Mouse (Mus musculus): Measurements from ENCODE around the gene Vps50. TPM values are rescaled to one million over a fixed set of nuclear protein-coding genes. Genes with fewer than 3 reads are reported as not detected.
A peak's percentile ranks its signal among the peaks of the same experiment; 100 is the strongest.
"Not testable (repeated sequence)": the region's sequence is repeated elsewhere in the genome, so short reads cannot be mapped to it uniquely, and the experiment has no call there.

Vps50 gene
- polyA plus RNA-seq, 1 experiment from 2014 or later: 35.7 TPM

DNA sequence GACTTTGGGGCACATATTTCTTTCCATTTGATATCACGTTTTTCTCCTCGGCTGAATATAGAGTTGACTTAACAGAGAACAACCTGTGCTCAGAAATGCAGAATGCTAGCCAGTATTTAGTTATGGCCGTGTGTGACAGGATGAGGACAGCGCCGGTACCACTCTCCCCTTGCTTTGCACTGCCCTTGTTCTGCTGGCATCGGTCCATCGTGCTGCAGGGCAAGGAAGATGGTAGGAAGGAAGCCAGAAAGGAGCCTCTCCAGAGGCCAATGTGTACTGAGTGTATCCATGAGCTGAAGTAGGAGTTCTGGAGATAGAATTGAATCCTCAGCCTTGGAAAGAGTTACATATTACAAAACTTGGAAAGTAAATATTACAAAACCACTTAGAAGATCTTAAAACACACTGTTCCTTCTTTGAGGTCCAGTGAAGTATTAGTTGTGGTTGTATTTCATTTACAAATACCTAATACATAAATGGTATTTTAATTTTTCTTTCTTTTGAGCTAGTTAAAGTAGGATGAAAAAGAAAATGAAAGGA lies 69.0 kb downstream of the Vps50 start:
- WGBS: 91% methylated on average over 7 of the region's 7 CpGs
- H3K9me3 ChIP-seq: no peaks in the 10 kb centered on the region
- no peak overlapping the region for H3K9ac ChIP-seq
- H3K4me3 ChIP-seq: no peak overlapping the region
- H3K36me3 ChIP-seq: peaks cover 11% of the 10 kb centered on the region
- no peaks in the 10 kb centered on the region for H3K27me3 ChIP-seq
- H3K27ac ChIP-seq: no peak overlapping the region
- ATAC-seq (ENCODE audit: insufficient number of reproducible peaks, insufficient read depth, low FRiP score, low TSS enrichment, low read depth): no peak
- no peak overlapping the region for H3K4me2 ChIP-seq
- H3K4me1 ChIP-seq: no peaks in the 10 kb centered on the region

- no peak for ATAC-seq (ENCODE audit: insufficient number of reproducible peaks, insufficient read depth, low FRiP score, low TSS enrichment, low read depth)
- H3K9ac ChIP-seq: no peak overlapping the region
- peaks cover 29% of the 10 kb centered on the region for H3K36me3 ChIP-seq
- H3K27ac ChIP-seq: no peak overlapping the region
- WGBS: 87% methylated on average over 2 of the region's 2 CpGs
- no peaks in the 10 kb centered on the region for H3K27me3 ChIP-seq
- no peak overlapping the region for H3K4me3 ChIP-seq
- H3K4me2 ChIP-seq: no peak overlapping the region
- H3K9me3 ChIP-seq: no peaks in the 10 kb centered on the region
- H3K4me1 ChIP-seq: no peaks in the 10 kb centered on the region
These were observed 74.1 kb downstream of the Vps50 start for GRCm38 (mm10) chr6:3572221-3572815.

GRCm38 (mm10) chr6:3573787-3574186 lies 75.6 kb downstream of the Vps50 start:
- Histone ChIP-seq H3K9ac (no peak overlapping the region), H3K4me2 (no peak overlapping the region), H3K36me3 (peaks cover 29% of the 10 kb centered on the region), H3K9me3 (no peaks in the 10 kb centered on the region), H3K4me1 (no peaks in the 10 kb centered on the region), H3K27ac (no peak overlapping the region), H3K27me3 (no peaks in the 10 kb centered on the region), H3K4me3 (no peak overlapping the region)
- no peak for ATAC-seq (ENCODE audit: insufficient number of reproducible peaks, insufficient read depth, low FRiP score, low TSS enrichment, low read depth)
- WGBS: 93% methylated on average over 8 of the region's 8 CpGs

- Histone ChIP-seq H3K4me3 (no peak overlapping the region), H3K27ac (no peak overlapping the region), H3K36me3 (0 out of 2 replicates have a peak, but pooled peaks cover 4% of the 10 kb centered on the region), H3K9me3 (no peaks in the 10 kb centered on the region), H3K4me1 (no peaks in the 10 kb centered on the region), H3K4me2 (no peak overlapping the region), H3K27me3 (no peaks in the 10 kb centered on the region), H3K9ac (no peak overlapping the region)
- no peak for ATAC-seq (ENCODE audit: insufficient number of reproducible peaks, insufficient read depth, low FRiP score, low TSS enrichment, low read depth)
- WGBS: 90% methylated on average over 1 of the region's 1 CpGs
These were observed 87.2 kb downstream of the Vps50 start for GRCm38 (mm10) chr6:3585402-3585801.

GRCm38 (mm10) chr6:3590289-3590904 lies 92.2 kb downstream of the Vps50 start:
- peaks cover 10% of the 10 kb centered on the region for H3K36me3 ChIP-seq
- H3K9ac ChIP-seq: no peak overlapping the region
- H3K4me1 ChIP-seq: peaks cover 4% of the 10 kb centered on the region; the same call in 1 of the 2 replicates
- H3K27ac ChIP-seq: no peak overlapping the region
- ATAC-seq (ENCODE audit: insufficient number of reproducible peaks, insufficient read depth, low FRiP score, low TSS enrichment, low read depth): no peak
- WGBS: 80% methylated on average over 3 of the region's 3 CpGs
- no peaks in the 10 kb centered on the region for H3K27me3 ChIP-seq
- no peaks in the 10 kb centered on the region for H3K9me3 ChIP-seq
- H3K4me3 ChIP-seq: no peak overlapping the region
- no peak overlapping the region for H3K4me2 ChIP-seq

GRCm38 (mm10) chr6:3594246-3594645 lies 96.1 kb downstream of the Vps50 start:
- no peak overlapping the region for H3K27ac ChIP-seq
- no peaks in the 10 kb centered on the region for H3K27me3 ChIP-seq
- H3K4me1 ChIP-seq: peaks cover 4% of the 10 kb centered on the region; the same call in 1 of the 2 replicates
- no peak for ATAC-seq (ENCODE audit: insufficient number of reproducible peaks, insufficient read depth, low FRiP score, low TSS enrichment, low read depth)
- peaks cover 11% of the 10 kb centered on the region for H3K36me3 ChIP-seq
- 67% methylated on average over 1 of the region's 1 CpGs for WGBS
- H3K4me3 ChIP-seq: no peak overlapping the region
- no peak overlapping the region for H3K4me2 ChIP-seq
- H3K9ac ChIP-seq: no peak overlapping the region
- no peaks in the 10 kb centered on the region for H3K9me3 ChIP-seq

DNA sequence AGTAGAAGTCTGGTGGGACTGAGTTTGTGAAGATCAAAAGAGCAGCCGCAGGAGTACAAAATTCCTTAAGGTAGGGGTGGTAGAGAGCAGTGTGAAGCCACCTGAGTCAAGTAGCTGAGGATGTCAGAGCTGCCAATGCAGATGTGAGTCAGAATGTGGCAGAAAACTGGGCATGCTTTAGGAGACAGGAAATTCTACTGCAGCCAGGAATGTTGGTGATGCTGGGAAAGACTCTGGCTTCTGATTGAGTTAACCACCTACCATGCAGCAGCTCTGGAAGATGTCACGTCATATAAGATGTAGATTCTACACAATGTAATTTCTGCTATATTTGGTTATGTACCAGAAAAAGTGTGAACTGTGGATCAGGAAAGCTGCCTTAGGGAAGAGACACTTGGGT lies 114.6 kb downstream of the Vps50 start:
- no peaks in the 10 kb centered on the region for H3K4me1 ChIP-seq
- no peak for ATAC-seq (ENCODE audit: insufficient number of reproducible peaks, insufficient read depth, low FRiP score, low TSS enrichment, low read depth)
- no peaks in the 10 kb centered on the region for H3K36me3 ChIP-seq
- H3K4me2 ChIP-seq: no peak overlapping the region
- 85% methylated on average over 2 of the region's 2 CpGs for WGBS
- no peak overlapping the region for H3K27ac ChIP-seq
- H3K27me3 ChIP-seq: no peaks in the 10 kb centered on the region
- no peak overlapping the region for H3K9ac ChIP-seq
- no peaks in the 10 kb centered on the region for H3K9me3 ChIP-seq
- H3K4me3 ChIP-seq: no peak overlapping the region

- H3K36me3 ChIP-seq; H3K9ac ChIP-seq; H3K27me3 ChIP-seq; H3K4me3 ChIP-seq; H3K4me1 ChIP-seq; ATAC-seq (ENCODE audit: insufficient number of reproducible peaks, insufficient read depth, low FRiP score, low TSS enrichment, low read depth); H3K9me3 ChIP-seq; H3K27ac ChIP-seq: not testable (repeated sequence)
- peak overlapping the region; percentile 21; the same call in 1 of the 2 replicates for H3K4me2 ChIP-seq
- WGBS: 61% methylated on average over 11 of the region's 13 CpGs
These were observed 122.5 kb downstream of the Vps50 start for GRCm38 (mm10) chr6:3620428-3621387.

Other genes with a start within 250 kb of the Vps50 start
- gene Samd9l, start 98.8 kb upstream of the Vps50 start, polyA plus RNA-seq (2015; fragmentation: Nextera tagmentation; extraction: Ambion mirVana): 1.1 and 1.3 TPM in 2 replicates
- gene Hepacam2, start 84 bp upstream of the Vps50 start, polyA plus RNA-seq (2015; fragmentation: Nextera tagmentation; extraction: Ambion mirVana): 0.11 and 0.23 TPM in 2 replicates